Mouse (Mus musculus) midbrain, embryonic 10.5 days (tissue): ENCODE data around the gene Gm5741. TPM values are rescaled to one million over a fixed set of nuclear protein-coding genes. Genes with fewer than 3 reads are reported as not detected.

Experiments
- DNase-seq: peaks from one replicate; pipeline ENCODE4 v3.0.0-alpha.2; 2017; ENCODE audit warnings: low spot score
- H3K27ac ChIP-seq: fragments of 300-500 bp; sonication (generic); replicated peaks from 2 replicates; pipeline ENCODE4 v1.5.1; 2016; ENCODE audit warnings: mild to moderate bottlenecking
- H3K27me3 ChIP-seq: fragments of 300-500 bp; sonication (generic); 2 replicates; pipeline ENCODE4 v1.6.1; 2016; ENCODE audit warnings: low read depth, mild to moderate bottlenecking; ENCODE audit not compliant: poor library complexity, severe bottlenecking
- H3K36me3 ChIP-seq: fragments of 300-500 bp; sonication (generic); 2 replicates; pipeline ENCODE4 v1.6.1; 2016; ENCODE audit warnings: mild to moderate bottlenecking, moderate library complexity
- H3K4me1 ChIP-seq: fragments of 300-500 bp; sonication (generic); 2 replicates; pipeline ENCODE4 v1.6.1; 2016
- H3K4me3 ChIP-seq: fragments of 300-500 bp; sonication (generic); 2 replicates; pipeline ENCODE4 v1.5.1; 2016; ENCODE audit warnings: mild to moderate bottlenecking, moderate library complexity
- H3K9me3 ChIP-seq: fragments of 300-500 bp; sonication (generic); replicated peaks from 2 replicates; pipeline ENCODE4 v1.6.1; 2016; ENCODE audit warnings: mild to moderate bottlenecking
- WGBS: fragments of 180-500 bp; shearing (Covaris S2); methylation state at CpG from one replicate; pipeline ENCODE4 v1.1.7; 2016; 5-methylcytosine and 5-hydroxymethylcytosine counted together
- polyA plus RNA-seq: library from polyadenylated mRNA; unstranded; fragments of >200 nt; fragmentation: Nextera tagmentation; extraction: Ambion mirVana; gene quantifications from 2 replicates; pipeline ENCODE4 v1.2.1, GENCODE M21; 2016

The Gm5741 gene
- polyA plus RNA-seq, 1 experiment from 2014 or later = 0.91 TPM

DNA sequence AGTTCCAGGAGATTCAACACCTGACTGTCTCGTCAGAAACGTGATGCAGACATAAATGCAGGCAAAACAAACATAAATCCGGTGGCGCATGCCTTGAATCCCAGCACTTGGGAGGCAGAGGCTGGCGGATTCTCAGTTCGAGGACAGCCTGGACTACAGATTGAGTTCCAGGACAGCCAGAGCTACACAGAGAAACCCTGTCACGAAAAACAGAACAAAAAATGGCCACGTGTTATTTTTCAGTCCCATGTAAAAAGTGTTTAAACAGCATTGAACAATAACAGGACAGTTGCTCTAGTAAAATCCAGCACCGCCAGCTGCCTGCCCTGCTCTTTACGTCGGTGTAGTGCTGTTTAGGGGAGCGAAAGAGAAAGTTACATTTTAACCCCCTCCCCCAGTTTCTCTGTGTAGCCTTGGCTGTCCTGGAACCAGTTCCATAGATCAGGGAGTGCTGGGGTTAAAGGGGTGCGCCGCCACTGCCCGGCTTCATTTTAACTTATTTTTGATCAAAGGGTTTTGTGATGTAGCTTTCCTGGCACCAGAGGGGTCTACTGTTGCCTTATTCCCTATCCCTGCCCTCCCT is 32.0 kb downstream of the Gm5741 start:
- H3K36me3 ChIP-seq = peaks cover 49% of the 10 kb centered on the region
- peaks cover 38% of the 10 kb centered on the region for H3K4me1 ChIP-seq
- WGBS = 1% methylated on average over 15 of the region's 15 CpGs
- H3K4me3 ChIP-seq = peak overlapping the region; percentile 76
- no peaks in the 10 kb centered on the region for H3K9me3 ChIP-seq
- H3K27me3 ChIP-seq = no peaks in the 10 kb centered on the region
- peak; percentile 40 for DNase-seq
- H3K27ac ChIP-seq = peak overlapping the region; percentile 99

DNA sequence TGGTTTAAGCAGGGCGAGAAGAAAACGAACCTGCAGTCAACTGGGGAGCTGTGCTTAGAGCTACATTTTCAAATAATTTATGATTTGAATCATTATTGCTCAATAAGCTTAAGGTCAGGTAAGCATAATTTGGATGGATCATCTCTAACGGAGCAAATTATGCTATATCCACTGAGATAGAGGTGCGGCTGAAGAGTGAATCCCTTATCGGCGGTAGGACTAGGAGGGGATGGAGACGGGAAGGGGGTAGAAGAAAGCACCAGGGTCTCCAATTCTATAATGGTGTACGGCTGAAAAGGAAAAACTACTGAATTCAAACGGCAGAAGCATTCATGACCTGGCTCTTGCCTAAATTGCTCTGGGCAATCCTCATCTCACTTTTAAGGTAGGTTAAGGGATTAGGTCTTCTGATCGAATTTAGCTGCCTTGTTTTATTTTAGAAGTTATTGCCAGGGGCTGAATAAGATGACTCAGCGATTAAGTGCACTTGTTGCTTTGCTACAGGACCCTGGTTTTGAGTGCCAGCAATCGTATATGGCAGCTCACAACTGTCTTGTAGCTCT is 32.5 kb downstream of the Gm5741 start:
- Histone ChIP-seq H3K9me3 (no peaks in the 10 kb centered on the region), H3K4me1 (peaks cover 38% of the 10 kb centered on the region), H3K27ac (peak overlapping the region; percentile 99), H3K27me3 (no peaks in the 10 kb centered on the region), H3K36me3 (peaks cover 49% of the 10 kb centered on the region), H3K4me3 (peak overlapping the region; percentile 76)
- DNase-seq = no peak
- WGBS = 8% methylated on average over 12 of the region's 12 CpGs

DNA sequence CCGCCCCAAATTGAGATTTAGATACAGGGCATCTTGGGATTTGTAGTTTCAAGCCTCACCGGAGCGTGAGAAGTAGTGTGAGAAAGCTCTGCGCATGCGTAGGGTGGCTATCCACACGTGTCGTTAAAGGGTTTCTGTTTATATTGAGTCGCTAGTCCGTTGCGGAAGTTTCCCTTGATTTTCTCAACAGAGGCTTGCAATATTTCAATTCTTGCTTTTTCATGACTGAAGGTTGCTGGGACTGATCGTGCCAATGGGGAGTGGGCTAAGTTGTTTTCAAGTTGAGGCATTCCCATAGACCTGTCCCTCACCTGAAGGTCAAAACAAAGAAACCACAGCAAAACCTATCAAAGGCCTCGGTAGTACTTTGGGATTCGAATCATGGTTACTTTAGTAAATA is 33.0 kb downstream of the Gm5741 start:
- whole genome bisulfite sequencing = 4% methylated on average over 13 of the region's 13 CpGs
- H3K27ac ChIP-seq = 0 out of 2 replicates have a peak overlapping the region, but pooled peaks have one; percentile 17

DNA sequence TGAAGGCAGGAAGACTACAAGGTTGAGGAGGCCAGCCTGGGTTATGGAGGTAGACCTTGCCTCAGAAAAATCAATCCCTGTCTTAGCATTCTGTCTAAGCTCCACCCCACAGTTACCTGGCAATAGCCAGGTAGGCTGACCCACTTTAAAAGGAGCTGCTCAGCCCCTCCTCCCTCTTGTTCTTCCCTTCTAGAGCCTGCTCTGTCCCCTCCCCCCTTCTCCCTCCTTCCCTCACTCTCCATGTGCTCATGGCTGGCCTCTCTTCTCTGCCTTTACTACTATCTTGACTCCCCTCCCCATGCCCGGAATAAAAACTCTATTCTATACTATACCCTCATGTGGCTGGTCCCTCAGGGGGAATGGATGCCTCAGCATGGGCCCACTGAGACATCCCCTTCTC is 33.9 kb downstream of the Gm5741 start:
- peaks cover 37% of the 10 kb centered on the region for H3K4me1 ChIP-seq
- no peaks in the 10 kb centered on the region for H3K9me3 ChIP-seq
- WGBS = 71% methylated on average over 1 of the region's 1 CpGs
- no peaks in the 10 kb centered on the region for H3K27me3 ChIP-seq
- no peak overlapping the region for H3K4me3 ChIP-seq
- H3K27ac ChIP-seq = no peak overlapping the region
- H3K36me3 ChIP-seq = peaks cover 53% of the 10 kb centered on the region
- no peak for DNase-seq

More for the DNA sequence above, 33.0 kb downstream of the Gm5741 start:
- Histone ChIP-seq H3K4me3 (peak overlapping the region; percentile 76), H3K36me3 (peaks cover 49% of the 10 kb centered on the region), H3K4me1 (peaks cover 38% of the 10 kb centered on the region), H3K9me3 (no peaks in the 10 kb centered on the region), H3K27me3 (no peaks in the 10 kb centered on the region)
- peak; percentile 75 for DNase-seq

DNA sequence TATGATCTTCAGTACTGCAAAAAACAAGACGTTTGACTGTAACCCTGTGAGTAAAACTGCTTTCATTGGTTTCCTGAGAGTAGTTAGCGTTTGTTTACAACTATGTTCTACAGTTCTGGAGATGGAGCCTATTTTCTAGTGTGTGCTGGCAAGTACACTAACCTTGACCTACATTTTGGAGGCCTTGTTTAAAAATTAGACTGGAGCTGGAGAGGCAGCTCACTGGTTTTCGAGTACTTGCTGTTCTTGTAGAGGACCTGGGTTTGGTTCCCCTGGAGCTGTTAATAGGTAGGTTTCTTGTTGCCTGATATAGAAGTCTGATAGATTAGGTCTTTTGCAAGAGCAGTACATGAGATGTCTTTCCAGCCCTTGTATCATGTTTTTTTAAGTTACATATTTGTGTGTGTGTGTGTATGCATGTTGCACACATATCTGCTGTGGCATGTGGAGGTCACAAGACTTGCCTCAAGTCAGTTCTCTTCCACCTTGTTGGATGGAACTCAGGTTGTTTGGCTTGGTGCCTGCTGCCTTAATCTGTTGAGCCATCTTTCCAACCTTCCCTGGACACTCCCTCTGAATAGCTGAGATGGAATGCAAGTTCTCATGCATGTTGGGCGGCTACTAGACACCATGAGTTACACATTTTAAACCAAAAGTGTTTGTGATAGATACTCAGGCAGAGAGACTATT is 35.0 kb downstream of the Gm5741 start:
- Histone ChIP-seq H3K4me3 (no peak overlapping the region), H3K27ac (no peak overlapping the region), H3K9me3 (no peaks in the 10 kb centered on the region), H3K27me3 (no peaks in the 10 kb centered on the region), H3K4me1 (peaks cover 37% of the 10 kb centered on the region), H3K36me3 (peaks cover 57% of the 10 kb centered on the region)
- no peak for DNase-seq
- WGBS = 88% methylated on average over 4 of the region's 4 CpGs

DNA sequence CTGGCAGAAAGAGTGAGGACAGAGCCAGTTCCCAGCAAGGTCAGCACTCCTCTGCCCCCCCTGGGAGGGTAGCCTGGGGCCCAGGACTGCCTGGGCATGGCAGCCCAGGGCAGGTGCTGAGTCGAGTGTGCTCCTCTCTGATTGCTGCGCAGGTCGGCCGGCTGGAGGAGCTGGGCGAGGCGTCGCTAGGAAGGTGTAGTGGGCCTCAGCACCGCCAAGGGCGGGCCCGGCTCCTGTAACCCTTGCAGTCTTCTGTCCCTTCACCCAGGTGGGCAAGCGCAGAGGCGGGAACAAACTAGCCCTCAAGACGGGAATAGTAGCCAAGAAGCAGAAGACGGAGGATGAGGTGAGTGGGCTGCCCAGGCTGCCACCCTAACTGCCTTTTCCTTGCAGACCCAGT is 38.5 kb downstream of the Gm5741 start:
- Histone ChIP-seq H3K27me3 (no peaks in the 10 kb centered on the region), H3K36me3 (peaks cover 56% of the 10 kb centered on the region), H3K27ac (no peak overlapping the region), H3K9me3 (no peaks in the 10 kb centered on the region), H3K4me3 (peak overlapping the region; percentile 83; the same call in 1 of the 2 replicates), H3K4me1 (peaks cover 36% of the 10 kb centered on the region)
- 92% methylated on average over 14 of the region's 14 CpGs for WGBS
- DNase-seq = no peak

DNA sequence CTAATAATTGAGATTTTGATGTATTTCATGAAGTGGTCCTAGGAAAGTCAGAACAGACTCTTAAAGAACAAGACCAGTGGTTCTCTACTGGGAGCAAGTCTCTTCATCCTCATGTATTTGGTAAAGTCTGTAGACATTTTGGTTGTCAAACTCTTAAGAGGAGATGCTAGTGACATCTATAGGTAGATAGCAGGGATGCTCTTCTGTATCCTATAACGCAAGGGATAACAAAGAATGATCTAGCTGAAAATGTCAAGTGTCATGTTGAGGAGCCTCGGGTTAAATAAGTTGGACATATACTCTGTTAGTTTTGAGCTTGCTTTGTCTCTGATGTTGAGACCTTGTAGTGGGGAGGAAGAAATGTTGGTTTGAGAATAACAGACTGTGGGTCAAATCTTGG is 39.9 kb downstream of the Gm5741 start:
- no peaks in the 10 kb centered on the region for H3K27me3 ChIP-seq
- H3K4me3 ChIP-seq = peak overlapping the region; percentile 83
- WGBS = 31% methylated on average over 2 of the region's 2 CpGs
- H3K36me3 ChIP-seq = peaks cover 56% of the 10 kb centered on the region
- peak overlapping the region; percentile 98 for H3K27ac ChIP-seq
- DNase-seq = no peak
- H3K9me3 ChIP-seq = no peaks in the 10 kb centered on the region
- H3K4me1 ChIP-seq = peaks cover 44% of the 10 kb centered on the region

DNA sequence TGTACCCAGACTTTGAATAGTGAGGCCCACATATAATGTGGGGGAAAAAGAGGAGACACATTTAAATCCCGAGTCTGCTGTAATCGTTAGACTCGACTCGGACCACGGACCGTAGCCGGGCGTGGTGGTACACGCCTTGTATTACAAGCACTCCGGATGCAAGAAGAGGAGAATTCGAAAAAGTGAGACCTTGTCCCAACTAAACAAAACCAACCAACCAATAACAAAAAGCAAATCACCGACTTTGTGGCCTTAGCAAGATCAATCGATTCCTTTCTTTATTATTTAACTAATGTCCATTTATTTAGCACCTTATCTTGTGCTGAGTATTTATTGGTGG is 40.3 kb downstream of the Gm5741 start:
- no peaks in the 10 kb centered on the region for H3K9me3 ChIP-seq
- no peaks in the 10 kb centered on the region for H3K27me3 ChIP-seq
- peak overlapping the region; percentile 98 for H3K27ac ChIP-seq
- DNase-seq = no peak
- peaks cover 56% of the 10 kb centered on the region for H3K36me3 ChIP-seq
- 2% methylated on average over 13 of the region's 13 CpGs for WGBS
- H3K4me3 ChIP-seq = peak overlapping the region; percentile 83
- peaks cover 44% of the 10 kb centered on the region for H3K4me1 ChIP-seq

DNA sequence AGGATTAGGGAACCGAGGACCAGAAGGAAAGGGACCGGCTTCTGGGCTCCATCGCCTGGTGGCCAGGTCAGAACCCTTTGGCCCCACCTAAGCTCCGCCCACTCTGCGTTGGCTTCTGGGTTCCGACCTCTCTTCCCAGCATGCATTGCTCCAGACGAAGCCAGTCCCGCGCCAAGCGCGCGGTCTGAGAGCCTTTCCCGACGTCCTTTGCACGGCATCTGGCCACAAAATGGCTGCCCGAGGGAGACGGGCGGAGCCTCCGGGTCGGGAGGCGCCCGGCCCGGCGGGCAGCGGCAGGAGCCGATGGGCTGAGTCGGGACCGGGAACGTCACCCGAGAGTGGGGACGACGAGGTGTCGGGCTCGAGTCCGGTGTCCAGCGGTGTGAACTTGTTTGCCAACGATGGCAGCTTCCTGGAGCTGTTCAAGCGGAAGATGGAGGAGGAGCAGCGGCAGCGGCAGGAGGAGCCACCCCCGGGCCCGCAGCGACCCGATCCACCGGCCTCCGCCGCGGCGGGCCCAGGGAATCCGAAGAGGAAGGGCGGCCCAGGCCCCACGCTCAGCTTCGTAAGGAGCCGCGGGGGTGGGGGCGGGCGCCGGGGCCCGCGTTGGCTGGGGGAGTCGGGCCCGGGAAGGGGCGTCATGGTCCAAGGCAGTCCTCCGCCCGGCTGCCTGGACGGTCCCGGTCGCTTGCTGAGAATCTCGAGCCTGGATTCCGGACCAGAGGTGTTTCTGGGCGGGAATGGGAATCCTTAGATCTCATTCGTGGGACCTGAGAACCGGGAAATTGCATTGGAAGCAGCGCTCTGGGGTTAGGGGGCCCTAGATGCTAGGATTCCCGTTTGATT is 40.9 kb downstream of the Gm5741 start, which contains the start of gene Trir:
TSS of gene Trir (plus strand) at position 154 of the 846 bp plus-strand sequence.
- DNase-seq = peak; percentile 97
- Histone ChIP-seq H3K36me3 (peaks cover 56% of the 10 kb centered on the region), H3K4me3 (peak within 1 kb of the TSS; percentile 83), H3K9me3 (no peaks in the 10 kb centered on the region), H3K27ac (peak within 1 kb of the TSS; percentile 98), H3K27me3 (no peaks in the 10 kb centered on the region), H3K4me1 (peaks cover 44% of the 10 kb centered on the region)
- WGBS = under 1% methylated on average over 75 of the region's 75 CpGs

DNA sequence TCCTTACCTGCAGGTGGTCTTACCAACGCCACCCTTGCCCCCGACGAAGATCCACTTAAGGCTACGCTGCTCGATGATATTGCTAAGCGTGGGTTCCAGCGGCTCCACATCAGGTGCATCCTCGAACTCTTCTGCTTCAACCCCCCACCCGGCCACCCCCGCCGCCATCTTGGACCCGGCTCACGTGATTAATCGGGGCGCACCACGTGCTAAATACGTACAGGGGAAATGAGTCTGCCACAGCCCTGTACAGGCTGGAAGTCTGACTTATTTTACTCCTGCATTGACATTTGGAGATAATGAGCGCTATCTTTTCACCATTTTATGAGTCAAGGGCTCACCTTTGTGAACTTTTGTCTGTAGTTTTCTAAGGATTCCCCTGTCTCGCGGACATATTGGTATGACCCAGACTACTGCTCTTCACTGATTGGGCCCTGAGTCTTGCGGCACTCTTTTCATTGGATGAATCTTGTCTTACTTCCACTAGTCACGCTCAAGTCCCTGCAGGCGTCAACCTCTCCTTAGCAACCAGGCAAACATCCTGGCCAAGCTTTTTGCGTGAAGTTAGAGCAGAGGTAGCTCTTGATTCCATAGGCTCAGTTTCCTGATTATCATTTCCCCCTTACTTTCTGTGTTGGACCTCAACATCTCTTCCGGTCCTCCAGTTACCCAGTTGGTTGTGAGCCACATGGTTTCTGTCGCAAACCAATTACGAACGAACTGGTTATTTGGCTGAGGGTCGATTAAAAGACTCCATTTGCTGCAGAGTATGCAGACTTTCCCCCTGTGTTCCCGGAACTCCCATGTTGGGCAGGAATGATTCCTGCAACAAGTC is 42.5 kb downstream of the Gm5741 start, which contains the start of gene Asna1:
TSS of gene Asna1 (minus strand) at position 184 of the 835 bp plus-strand sequence.
- Histone ChIP-seq H3K27me3 (no peaks in the 10 kb centered on the region), H3K36me3 (peaks cover 57% of the 10 kb centered on the region), H3K9me3 (no peaks in the 10 kb centered on the region), H3K4me3 (peak within 1 kb of the TSS; percentile 83), H3K27ac (peak within 1 kb of the TSS; percentile 98), H3K4me1 (peaks cover 44% of the 10 kb centered on the region)
- WGBS = 7% methylated on average over 30 of the region's 30 CpGs
- DNase-seq = peak; percentile 88

DNA sequence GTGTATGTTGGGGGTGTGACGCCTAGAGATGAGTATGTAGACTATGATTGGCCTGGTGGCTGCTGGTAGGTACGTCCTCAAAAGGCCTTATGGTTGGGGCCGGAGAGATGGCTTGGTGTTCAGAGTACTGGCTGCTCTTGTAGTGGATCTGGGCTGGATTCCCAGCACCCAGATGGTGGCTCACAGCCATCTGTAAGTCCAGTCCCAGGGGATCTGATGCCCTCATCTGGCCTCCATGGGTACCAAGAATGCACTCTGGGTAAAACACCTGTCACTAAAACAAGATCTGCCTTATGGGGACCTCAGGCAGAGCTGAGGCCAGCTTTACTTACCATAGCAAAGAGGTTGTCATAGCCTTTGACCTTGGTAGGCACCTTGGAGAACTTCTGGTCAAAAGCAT is 43.9 kb downstream of the Gm5741 start:
- no peaks in the 10 kb centered on the region for H3K9me3 ChIP-seq
- peak overlapping the region; percentile 83 for H3K4me3 ChIP-seq
- H3K27ac ChIP-seq = no peak overlapping the region
- peaks cover 37% of the 10 kb centered on the region for H3K4me1 ChIP-seq
- 96% methylated on average over 3 of the region's 3 CpGs for whole genome bisulfite sequencing
- no peak for DNase-seq
- H3K27me3 ChIP-seq = no peaks in the 10 kb centered on the region
- H3K36me3 ChIP-seq = peaks cover 57% of the 10 kb centered on the region
